Mouse (Mus musculus) small intestine, adult 2 months (tissue): ENCODE results near the gene Rab11fip3.

Experiments used
- CTCF ChIP-seq: fragments of 200-500 bp; IDR thresholded peaks from 2 replicates; pipeline ENCODE4 v1.5.1; 2012; ENCODE audit warnings: low read depth, mild to moderate bottlenecking, control low read depth, inconsistent platforms, low read length, moderate library complexity, mixed read lengths; ENCODE audit not compliant: insufficient replicate concordance, insufficient read length; ENCODE audit errors: extremely low read depth
- POLR2A ChIP-seq: fragments of 200-500 bp; IDR thresholded peaks from 2 replicates; pipeline ENCODE4 v1.6.1; 2012; ENCODE audit warnings: low read depth, mild to moderate bottlenecking, control low read depth, inconsistent platforms, low read length, moderate library complexity

DNA sequence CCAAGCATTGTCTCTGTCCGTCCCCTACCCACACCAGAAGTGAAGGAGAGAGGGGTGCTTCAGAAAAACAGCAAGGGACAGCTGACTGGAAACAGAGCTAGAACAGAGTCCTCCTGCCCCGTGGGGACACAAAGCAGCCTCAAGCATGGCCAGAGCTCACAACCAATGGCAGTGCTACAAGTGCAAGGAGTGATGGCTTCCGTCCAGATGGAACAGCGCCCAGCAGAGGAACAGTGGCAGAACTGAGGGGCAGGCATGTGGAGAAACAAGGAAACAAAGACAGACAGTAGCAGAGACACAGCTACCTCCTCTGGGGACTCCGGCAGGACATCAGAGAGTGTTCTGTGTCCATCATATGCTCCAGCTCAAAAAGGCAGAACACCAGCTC is 26.1 kb downstream of the Rab11fip3 start:
- TF ChIP-seq CTCF, result no peak
- TF ChIP-seq POLR2A, result no peak
